Mouse (Mus musculus): ENCODE results near the gene Srebf1.

- TF ChIP-seq POLR2A (IDR thresholded peaks at IDR 0.05; ENCODE audit: extremely low read depth, insufficient read depth, low read length) (peak; percentile 60), CTCF (IDR thresholded peaks at IDR 0.05; ENCODE audit: extremely low read depth, insufficient read depth, low read length) (no peak)
Measured at GRCm38 (mm10) chr11:60222469-60223236, at the start of gene Srebf1.

Data from cortical plate, adult 2 months (tissue).